Mouse (Mus musculus): ENCODE measurements at regions not wholly inside any gene's neighbourhood (a gene's known extent, or its start where the extent isn't known, plus 50 kb on each side); places are given as distances from the start of the nearest gene placed in this dataset.

GRCm38 (mm10) chr10:125685130-125685529, 280.8 kb upstream of the Lrig3 start:
- 91% methylated on average over 5 of the region's 5 CpGs for WGBS
- no peaks in the 10 kb centered on the region for H3K27me3 ChIP-seq (replicated peaks; ENCODE audit: control insufficient read depth, insufficient read depth, low read length)
- no peak overlapping the region for H3K4me2 ChIP-seq (ENCODE audit: low read length)
- H3K9ac ChIP-seq (ENCODE audit: low read depth, low read length): no peak overlapping the region
- no peaks in the 10 kb centered on the region for H3K36me3 ChIP-seq (ENCODE audit: control insufficient read depth, insufficient read depth, low read length)
- H3K9me3 ChIP-seq (ENCODE audit: control insufficient read depth, low read length): no peaks in the 10 kb centered on the region
- no peak for ATAC-seq
- H3K4me3 ChIP-seq (ENCODE audit: low read length): no peak overlapping the region
- no peak overlapping the region for H3K27ac ChIP-seq (ENCODE audit: low read depth, low read length)
- no peaks in the 10 kb centered on the region for H3K4me1 ChIP-seq (ENCODE audit: control insufficient read depth, insufficient read depth, low read depth, low read length)

DNA sequence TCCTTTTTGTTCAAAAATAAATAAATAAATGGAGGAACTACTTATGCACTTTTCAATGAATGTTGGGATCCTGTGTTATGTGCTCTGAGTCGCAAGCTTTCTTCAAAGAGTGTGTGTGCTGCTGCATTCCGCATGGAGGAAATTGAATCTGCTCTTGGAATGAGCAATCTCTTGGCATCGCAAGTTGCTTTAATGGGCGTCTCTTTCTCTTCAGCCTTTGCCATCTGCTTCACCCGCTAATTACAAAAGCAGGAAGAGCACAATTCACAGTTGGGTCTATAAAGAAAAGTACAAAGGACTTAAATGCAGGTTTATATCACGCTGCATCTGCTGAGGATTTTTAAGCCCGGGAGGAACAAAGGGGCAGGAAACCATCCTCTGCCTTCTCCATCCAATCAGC, 272.5 kb upstream of the Lrig3 start:
- H3K27me3 ChIP-seq (replicated peaks; ENCODE audit: control insufficient read depth, insufficient read depth, low read length): no peaks in the 10 kb centered on the region
- H3K27ac ChIP-seq (ENCODE audit: low read depth, low read length): no peak overlapping the region
- H3K4me2 ChIP-seq (ENCODE audit: low read length): 0 out of 2 replicates have a peak overlapping the region, but pooled peaks have one; percentile 0
- H3K9ac ChIP-seq (ENCODE audit: low read depth, low read length): no peak overlapping the region
- no peaks in the 10 kb centered on the region for H3K36me3 ChIP-seq (ENCODE audit: control insufficient read depth, insufficient read depth, low read length)
- H3K9me3 ChIP-seq (ENCODE audit: control insufficient read depth, low read length): no peaks in the 10 kb centered on the region
- WGBS: 38% methylated on average over 7 of the region's 7 CpGs
- no peak for ATAC-seq
- H3K4me3 ChIP-seq (ENCODE audit: low read length): no peak overlapping the region
- H3K4me1 ChIP-seq (ENCODE audit: control insufficient read depth, insufficient read depth, low read depth, low read length): no peaks in the 10 kb centered on the region

GRCm38 (mm10) chr10:125696159-125696558, 269.8 kb upstream of the Lrig3 start:
- H3K4me2 ChIP-seq (ENCODE audit: low read length): no peak overlapping the region
- no peak overlapping the region for H3K4me3 ChIP-seq (ENCODE audit: low read length)
- no peaks in the 10 kb centered on the region for H3K27me3 ChIP-seq (replicated peaks; ENCODE audit: control insufficient read depth, insufficient read depth, low read length)
- 95% methylated on average over 5 of the region's 5 CpGs for WGBS
- no peaks in the 10 kb centered on the region for H3K36me3 ChIP-seq (ENCODE audit: control insufficient read depth, insufficient read depth, low read length)
- no peaks in the 10 kb centered on the region for H3K9me3 ChIP-seq (ENCODE audit: control insufficient read depth, low read length)
- H3K9ac ChIP-seq (ENCODE audit: low read depth, low read length): no peak overlapping the region
- ATAC-seq: no peak
- H3K4me1 ChIP-seq (ENCODE audit: control insufficient read depth, insufficient read depth, low read depth, low read length): no peaks in the 10 kb centered on the region
- H3K27ac ChIP-seq (ENCODE audit: low read depth, low read length): no peak overlapping the region

- Histone ChIP-seq H3K9me3 (ENCODE audit: control insufficient read depth, low read length) (no peaks in the 10 kb centered on the region), H3K4me1 (ENCODE audit: control insufficient read depth, insufficient read depth, low read depth, low read length) (no peaks in the 10 kb centered on the region), H3K9ac (ENCODE audit: low read depth, low read length) (no peak overlapping the region), H3K27me3 (replicated peaks; ENCODE audit: control insufficient read depth, insufficient read depth, low read length) (no peaks in the 10 kb centered on the region), H3K4me3 (ENCODE audit: low read length) (no peak overlapping the region), H3K36me3 (ENCODE audit: control insufficient read depth, insufficient read depth, low read length) (no peaks in the 10 kb centered on the region), H3K27ac (ENCODE audit: low read depth, low read length) (no peak overlapping the region), H3K4me2 (ENCODE audit: low read length) (peak overlapping the region; percentile 17; the same call in 1 of the 2 replicates)
- WGBS: 33% methylated on average over 18 of the region's 18 CpGs
- ATAC-seq: 0 out of 2 replicates have a peak, but pooled peaks have one; percentile 63
Measured at GRCm38 (mm10) chr10:125725077-125725680, 240.8 kb upstream of the Lrig3 start.

DNA sequence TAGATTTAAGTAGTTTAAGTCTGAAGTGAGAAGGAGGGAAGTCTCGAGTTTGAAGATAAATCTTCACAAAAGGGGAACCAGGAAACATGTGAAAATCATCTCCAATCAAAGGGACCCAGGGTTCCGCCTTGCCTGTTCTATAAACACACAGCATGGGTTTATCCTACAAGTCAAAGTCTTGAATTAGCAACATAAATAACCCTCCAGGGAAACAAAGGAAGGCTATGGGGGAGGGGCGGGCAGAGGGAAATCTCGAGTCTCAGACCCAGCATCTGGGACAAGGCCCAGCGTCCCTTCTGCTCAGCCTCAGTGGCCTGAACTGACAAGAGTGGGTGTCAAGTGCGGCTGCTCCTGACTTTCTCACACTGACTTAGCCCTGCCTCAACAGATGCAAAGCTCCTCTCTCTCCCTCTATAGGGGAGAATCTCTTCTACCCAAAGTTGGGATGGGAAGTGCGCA, 240.3 kb upstream of the Lrig3 start:
- 0 out of 2 replicates have a peak, but pooled peaks have one; percentile 42 for ATAC-seq
- Histone ChIP-seq H3K36me3 (ENCODE audit: control insufficient read depth, insufficient read depth, low read length) (no peaks in the 10 kb centered on the region), H3K27me3 (replicated peaks; ENCODE audit: control insufficient read depth, insufficient read depth, low read length) (no peaks in the 10 kb centered on the region), H3K9ac (ENCODE audit: low read depth, low read length) (no peak overlapping the region), H3K4me2 (ENCODE audit: low read length) (peak overlapping the region; percentile 17; the same call in 1 of the 2 replicates), H3K27ac (ENCODE audit: low read depth, low read length) (no peak overlapping the region), H3K4me3 (ENCODE audit: low read length) (no peak overlapping the region), H3K9me3 (ENCODE audit: control insufficient read depth, low read length) (no peaks in the 10 kb centered on the region), H3K4me1 (ENCODE audit: control insufficient read depth, insufficient read depth, low read depth, low read length) (no peaks in the 10 kb centered on the region)
- WGBS: 19% methylated on average over 7 of the region's 7 CpGs

DNA sequence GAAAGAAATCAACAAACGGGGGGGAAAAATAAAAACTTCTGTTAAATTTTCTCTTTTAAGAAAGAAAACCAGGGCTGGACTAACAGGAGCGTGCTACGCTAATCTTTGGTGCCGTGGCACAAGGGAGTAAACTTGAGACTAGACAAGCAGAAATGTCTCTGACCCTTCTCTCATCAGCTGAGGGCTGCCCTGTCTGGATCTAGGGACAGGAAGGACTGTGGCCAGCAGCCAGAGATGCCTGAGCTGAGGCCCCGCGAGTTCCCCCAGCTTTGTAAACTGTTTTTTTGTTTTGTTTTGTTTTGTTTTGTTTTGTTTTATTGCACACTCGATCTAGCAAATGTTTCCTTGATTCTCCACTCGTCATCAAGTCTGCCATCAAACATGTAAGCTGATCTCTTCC, 239.4 kb upstream of the Lrig3 start:
- no peak for ATAC-seq
- Histone ChIP-seq H3K4me3 (ENCODE audit: low read length) (no peak overlapping the region), H3K27me3 (replicated peaks; ENCODE audit: control insufficient read depth, insufficient read depth, low read length) (no peaks in the 10 kb centered on the region), H3K9me3 (ENCODE audit: control insufficient read depth, low read length) (no peaks in the 10 kb centered on the region), H3K36me3 (ENCODE audit: control insufficient read depth, insufficient read depth, low read length) (no peaks in the 10 kb centered on the region), H3K4me1 (ENCODE audit: control insufficient read depth, insufficient read depth, low read depth, low read length) (no peaks in the 10 kb centered on the region), H3K4me2 (ENCODE audit: low read length) (no peak overlapping the region), H3K27ac (ENCODE audit: low read depth, low read length) (no peak overlapping the region), H3K9ac (ENCODE audit: low read depth, low read length) (no peak overlapping the region)
- WGBS: 68% methylated on average over 8 of the region's 8 CpGs

GRCm38 (mm10) chr10:125735744-125736494, 230.0 kb upstream of the Lrig3 start:
- Histone ChIP-seq H3K27me3 (replicated peaks; ENCODE audit: control insufficient read depth, insufficient read depth, low read length) (no peaks in the 10 kb centered on the region), H3K4me1 (ENCODE audit: control insufficient read depth, insufficient read depth, low read depth, low read length) (no peaks in the 10 kb centered on the region), H3K27ac (ENCODE audit: low read depth, low read length) (no peak overlapping the region), H3K9me3 (ENCODE audit: control insufficient read depth, low read length) (no peaks in the 10 kb centered on the region), H3K4me2 (ENCODE audit: low read length) (no peak overlapping the region), H3K9ac (ENCODE audit: low read depth, low read length) (no peak overlapping the region), H3K36me3 (ENCODE audit: control insufficient read depth, insufficient read depth, low read length) (no peaks in the 10 kb centered on the region), H3K4me3 (ENCODE audit: low read length) (no peak overlapping the region)
- 90% methylated on average over 4 of the region's 4 CpGs for WGBS
- ATAC-seq: no peak

DNA sequence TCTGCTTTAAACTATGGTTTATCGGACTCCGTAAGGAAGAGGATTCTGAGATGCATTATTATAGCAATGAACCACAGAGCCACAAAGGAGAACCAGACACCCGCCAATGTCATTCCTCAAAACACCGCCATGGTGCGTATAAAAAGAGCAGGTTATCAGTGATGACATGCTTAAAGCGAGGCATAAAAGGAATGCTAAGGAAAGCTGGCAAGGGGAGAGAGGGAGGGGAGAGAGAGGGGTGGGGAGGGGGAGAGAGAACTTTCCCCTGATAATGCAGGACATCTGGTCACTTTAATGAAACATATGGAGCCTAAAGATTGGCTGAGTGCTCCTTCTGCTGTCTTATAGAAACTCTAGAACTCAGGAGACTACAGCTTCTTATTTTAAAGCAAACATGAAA, 222.8 kb upstream of the Lrig3 start:
- Histone ChIP-seq H3K9me3 (ENCODE audit: control insufficient read depth, low read length) (no peaks in the 10 kb centered on the region), H3K36me3 (ENCODE audit: control insufficient read depth, insufficient read depth, low read length) (no peaks in the 10 kb centered on the region), H3K9ac (ENCODE audit: low read depth, low read length) (no peak overlapping the region), H3K4me2 (ENCODE audit: low read length) (no peak overlapping the region), H3K4me1 (ENCODE audit: control insufficient read depth, insufficient read depth, low read depth, low read length) (no peaks in the 10 kb centered on the region), H3K4me3 (ENCODE audit: low read length) (no peak overlapping the region), H3K27me3 (replicated peaks; ENCODE audit: control insufficient read depth, insufficient read depth, low read length) (no peaks in the 10 kb centered on the region), H3K27ac (ENCODE audit: low read depth, low read length) (no peak overlapping the region)
- no peak for ATAC-seq
- 60% methylated on average over 6 of the region's 6 CpGs for WGBS

GRCm38 (mm10) chr10:125749031-125749585, 216.9 kb upstream of the Lrig3 start:
- H3K9me3 ChIP-seq (ENCODE audit: control insufficient read depth, low read length): no peaks in the 10 kb centered on the region
- H3K9ac ChIP-seq (ENCODE audit: low read depth, low read length): no peak overlapping the region
- WGBS: 69% methylated on average over 6 of the region's 6 CpGs
- no peak for ATAC-seq
- H3K4me2 ChIP-seq (ENCODE audit: low read length): no peak overlapping the region
- no peaks in the 10 kb centered on the region for H3K27me3 ChIP-seq (replicated peaks; ENCODE audit: control insufficient read depth, insufficient read depth, low read length)
- H3K36me3 ChIP-seq (ENCODE audit: control insufficient read depth, insufficient read depth, low read length): no peaks in the 10 kb centered on the region
- H3K4me3 ChIP-seq (ENCODE audit: low read length): no peak overlapping the region
- no peaks in the 10 kb centered on the region for H3K4me1 ChIP-seq (ENCODE audit: control insufficient read depth, insufficient read depth, low read depth, low read length)
- no peak overlapping the region for H3K27ac ChIP-seq (ENCODE audit: low read depth, low read length)
